Mouse (Mus musculus): ENCODE data around the gene Ikzf1. TPM values are rescaled to one million over a fixed set of nuclear protein-coding genes. Genes with fewer than 3 reads are reported as not detected.

Gene Ikzf1
- total RNA-seq, 2 experiments from 2014 or later = 40.9 to 120 TPM

- ATAC-seq (replicated peaks; ENCODE audit: low FRiP score, poor library complexity, severe bottlenecking) = no peak
Observed at GRCm38 (mm10) chr11:11794626-11795025, 109.8 kb downstream of the Ikzf1 start.

GRCm38 (mm10) chr11:11798690-11799089 lies 113.9 kb downstream of the Ikzf1 start:
- no peak for ATAC-seq (replicated peaks; ENCODE audit: low FRiP score, poor library complexity, severe bottlenecking)

- no peak for ATAC-seq (replicated peaks; ENCODE audit: low FRiP score, poor library complexity, severe bottlenecking)
Observed at GRCm38 (mm10) chr11:11800304-11800703, 115.5 kb downstream of the Ikzf1 start.

- no peak for ATAC-seq (replicated peaks; ENCODE audit: low FRiP score, poor library complexity, severe bottlenecking)
Observed at GRCm38 (mm10) chr11:11801067-11801466, 116.3 kb downstream of the Ikzf1 start.

GRCm38 (mm10) chr11:11804421-11804820 lies 119.6 kb downstream of the Ikzf1 start:
- ATAC-seq (replicated peaks; ENCODE audit: low FRiP score, poor library complexity, severe bottlenecking) = no peak

GRCm38 (mm10) chr11:11805951-11806350 lies 121.1 kb downstream of the Ikzf1 start:
- no peak for ATAC-seq (replicated peaks; ENCODE audit: low FRiP score, poor library complexity, severe bottlenecking)

GRCm38 (mm10) chr11:11808035-11808819 lies 123.4 kb downstream of the Ikzf1 start:
- ATAC-seq (replicated peaks; ENCODE audit: low FRiP score, poor library complexity, severe bottlenecking) = peak; percentile 65

GRCm38 (mm10) chr11:11808820-11809403 lies 124.1 kb downstream of the Ikzf1 start, which contains the start of gene Fignl1:
Fignl1 (minus strand) TSS chr11:11808962.
- ATAC-seq (replicated peaks; ENCODE audit: low FRiP score, poor library complexity, severe bottlenecking) = peak; percentile 91

- ATAC-seq (replicated peaks; ENCODE audit: low FRiP score, poor library complexity, severe bottlenecking) = no peak
Observed at GRCm38 (mm10) chr11:11809404-11810175, 124.8 kb downstream of the Ikzf1 start.

- peak; percentile 41 for ATAC-seq (replicated peaks; ENCODE audit: low FRiP score, poor library complexity, severe bottlenecking)
Observed at GRCm38 (mm10) chr11:11811906-11812480, 127.2 kb downstream of the Ikzf1 start.

GRCm38 (mm10) chr11:11815737-11816136 lies 130.9 kb downstream of the Ikzf1 start:
- ATAC-seq (replicated peaks; ENCODE audit: low FRiP score, poor library complexity, severe bottlenecking) = peak; percentile 85

GRCm38 (mm10) chr11:11818797-11819196 lies 134.0 kb downstream of the Ikzf1 start:
- no peak for ATAC-seq (replicated peaks; ENCODE audit: low FRiP score, poor library complexity, severe bottlenecking)

- ATAC-seq (replicated peaks; ENCODE audit: low FRiP score, poor library complexity, severe bottlenecking) = no peak
Observed at GRCm38 (mm10) chr11:11819206-11819605, 134.4 kb downstream of the Ikzf1 start.

GRCm38 (mm10) chr11:11820251-11820650 lies 135.4 kb downstream of the Ikzf1 start:
- peak; percentile 76 for ATAC-seq (replicated peaks; ENCODE audit: low FRiP score, poor library complexity, severe bottlenecking)

GRCm38 (mm10) chr11:11820737-11821136 lies 135.9 kb downstream of the Ikzf1 start:
- ATAC-seq (replicated peaks; ENCODE audit: low FRiP score, poor library complexity, severe bottlenecking) = no peak

GRCm38 (mm10) chr11:11821387-11821975 lies 136.7 kb downstream of the Ikzf1 start:
- no peak for ATAC-seq (replicated peaks; ENCODE audit: low FRiP score, poor library complexity, severe bottlenecking)
